Mouse (Mus musculus) liver, postnatal 0 days (tissue): ENCODE measurements around the gene Kti12.

Source experiments
- CTCF ChIP-seq: sonication (generic); IDR thresholded peaks from 2 replicates; pipeline ENCODE4 v1.5.1; 2016; ENCODE audit warnings: antibody characterized with exemption, low read depth
- EP300 ChIP-seq: IDR thresholded peaks from 2 replicates; pipeline ENCODE4 v1.6.1; 2016; ENCODE audit warnings: antibody characterized with exemption, low read depth, mild to moderate bottlenecking

DNA sequence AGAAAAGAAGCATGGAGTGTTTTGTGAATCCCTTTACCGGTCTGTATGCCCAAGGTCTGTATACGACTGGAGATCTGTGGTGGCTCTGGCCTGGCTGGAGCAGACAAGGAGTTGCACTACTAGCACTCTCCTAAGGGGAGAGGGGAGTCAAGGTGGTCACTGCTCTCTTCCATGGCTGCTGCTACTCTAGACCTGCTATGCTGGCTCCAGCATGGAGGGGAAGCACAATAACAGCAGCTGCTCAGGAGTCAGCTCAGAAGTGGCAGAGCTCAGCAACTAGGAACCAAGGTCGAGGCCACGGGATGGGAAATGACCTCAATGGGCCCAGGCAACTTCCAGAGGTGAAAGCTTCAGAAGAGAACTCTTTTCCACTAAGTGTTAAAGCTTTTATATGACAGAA lies 36.4 kb upstream of the Kti12 start:
- TF ChIP-seq CTCF (no peak), EP300 (no peak)
